Mouse (Mus musculus): ENCODE measurements around the gene Chmp5.

The Chmp5 gene

DNA sequence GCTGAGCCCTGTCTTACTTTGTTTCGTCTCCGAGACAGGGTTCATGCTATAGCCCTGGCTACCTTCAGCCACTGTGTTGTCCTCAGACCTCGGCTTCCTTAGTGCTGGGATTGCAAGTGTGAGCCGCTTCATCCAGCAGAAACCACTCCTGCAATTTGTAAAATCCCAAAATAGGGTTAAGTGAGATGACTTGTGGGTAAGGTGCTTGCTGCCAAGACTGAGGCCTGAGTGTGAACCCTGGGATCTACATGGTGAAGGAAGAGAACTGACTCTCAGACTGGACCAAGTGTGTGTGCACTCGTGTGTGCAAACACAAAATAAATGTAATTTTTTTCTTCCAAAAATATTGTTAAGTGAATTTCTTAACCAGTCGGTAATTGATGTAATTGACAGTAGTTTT is 41.4 kb downstream of the Chmp5 start:
- in situ Hi-C loops (cut with MboI; ENCODE audit: low pct_unique_long_range_greater_than_20kb in 1 of 2, low sequenced_read_pairs in 2 of 2, unreplicated experiment in 1 of 2) = loop anchor here (5.0 to 10.0 kb wide), 4 partner anchors 33 to 245 kb away; no protein-coding TSS in a partner anchor

DNA sequence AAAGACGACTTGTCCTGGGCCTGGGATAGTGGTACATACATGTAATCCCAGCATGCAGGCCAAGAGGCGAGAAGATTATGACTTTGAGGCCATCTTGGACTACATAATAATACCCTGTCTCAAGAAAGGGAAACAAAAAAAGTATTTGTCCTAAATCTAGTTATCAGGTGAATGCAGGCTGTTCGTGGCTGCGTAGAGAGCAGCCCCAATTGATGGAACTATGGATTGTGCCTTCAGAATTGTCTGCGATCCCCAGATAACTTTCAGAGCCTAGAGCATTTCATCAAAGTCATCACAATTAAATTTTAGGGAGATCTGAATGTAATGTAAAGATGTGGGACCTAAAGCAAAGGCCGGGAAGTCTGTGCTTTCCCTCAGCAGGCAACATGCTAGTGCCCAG is 48.1 kb downstream of the Chmp5 start:
- in situ Hi-C loops (cut with MboI; ENCODE audit: low pct_unique_long_range_greater_than_20kb in 1 of 2, low sequenced_read_pairs in 2 of 2, unreplicated experiment in 1 of 2) = loop anchor here (10.0 kb wide), 3 partner anchors 218 to 252 kb away; no protein-coding TSS in a partner anchor

DNA sequence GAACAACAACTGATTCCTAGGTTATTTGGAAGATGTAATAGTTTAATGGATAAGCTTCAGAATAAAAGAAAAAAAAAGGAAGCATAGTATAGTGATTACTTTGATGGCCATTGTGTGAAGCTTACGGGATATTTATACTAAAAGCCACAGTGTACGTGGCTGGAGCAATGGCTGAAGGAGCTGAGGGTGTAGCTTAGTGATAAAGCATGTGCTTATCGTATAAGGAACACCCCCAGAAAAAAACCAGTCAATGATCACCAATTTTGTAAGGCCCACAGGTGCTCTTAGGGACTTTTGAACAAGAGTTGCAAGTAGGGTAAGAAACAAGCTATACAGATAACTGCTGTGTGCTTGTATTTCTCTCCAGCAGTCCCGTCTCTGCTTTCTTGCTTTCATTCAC is 49.7 kb downstream of the Chmp5 start:
- in situ Hi-C loops (cut with MboI; ENCODE audit: low pct_unique_long_range_greater_than_20kb in 1 of 2, low sequenced_read_pairs in 2 of 2, unreplicated experiment in 1 of 2) = loop anchor here (10.0 kb wide), 3 partner anchors 217 to 253 kb away; no protein-coding TSS in a partner anchor

DNA sequence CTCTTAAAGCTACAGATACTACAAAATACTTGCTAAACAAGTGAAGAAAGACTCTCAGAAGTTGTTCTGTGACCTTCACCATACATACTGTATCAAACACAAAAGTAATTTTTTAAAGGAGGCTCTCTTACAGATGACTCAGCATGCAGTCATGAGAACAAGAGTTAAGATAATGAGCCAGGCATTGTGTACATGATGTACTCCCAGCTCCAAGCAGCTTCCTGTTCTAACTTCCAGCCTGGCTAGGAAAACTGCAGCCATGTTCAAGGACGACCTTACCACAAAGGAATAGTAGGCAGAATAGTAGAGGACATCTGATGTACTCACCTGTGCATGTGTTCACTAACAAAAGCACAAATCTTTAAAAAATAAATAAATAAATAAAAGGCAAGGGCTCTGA is 52.1 kb downstream of the Chmp5 start:
- in situ Hi-C loops (cut with MboI; ENCODE audit: low pct_unique_long_range_greater_than_20kb in 1 of 2, low sequenced_read_pairs in 2 of 2, unreplicated experiment in 1 of 2) = no loop called here

DNA sequence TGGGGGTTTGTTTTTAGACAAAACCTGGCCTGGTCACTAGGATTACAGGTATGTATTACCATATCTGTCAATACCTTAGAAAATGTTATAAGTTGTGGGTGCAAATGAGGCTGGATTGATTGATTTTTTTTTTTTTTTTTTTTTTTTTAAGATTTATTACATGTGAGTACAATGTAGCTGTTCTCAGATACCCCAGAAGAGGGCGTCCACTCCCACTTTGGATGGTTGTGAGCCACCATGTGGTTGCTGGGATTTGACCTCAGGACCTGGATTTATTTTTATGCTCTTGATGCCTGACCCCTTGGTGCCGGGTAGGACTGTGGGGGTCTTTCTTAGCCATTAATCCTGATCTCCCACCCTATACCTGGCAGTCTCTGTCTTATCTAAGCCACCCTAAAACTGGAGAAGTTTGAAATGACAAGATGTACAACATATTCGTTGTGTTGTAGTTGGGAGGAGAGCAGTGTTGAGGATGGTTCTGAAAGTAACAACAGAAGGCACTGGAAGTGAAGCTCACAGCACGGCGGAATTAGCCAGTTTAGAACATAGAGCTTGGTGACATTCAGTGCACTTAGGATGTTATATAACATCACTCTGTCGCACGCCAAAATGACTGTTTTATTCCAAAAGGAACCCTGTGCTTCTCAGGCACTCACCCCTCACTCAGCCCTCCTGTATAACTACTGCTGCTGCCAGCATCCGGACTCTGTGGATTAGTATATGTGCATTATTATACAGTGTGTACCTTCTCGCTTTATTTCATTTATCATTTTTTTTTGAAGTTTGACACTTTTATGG is 52.8 kb downstream of the Chmp5 start:
- in situ Hi-C loops (cut with MboI; ENCODE audit: low pct_unique_long_range_greater_than_20kb in 1 of 2, low sequenced_read_pairs in 2 of 2, unreplicated experiment in 1 of 2) = no loop called here

DNA sequence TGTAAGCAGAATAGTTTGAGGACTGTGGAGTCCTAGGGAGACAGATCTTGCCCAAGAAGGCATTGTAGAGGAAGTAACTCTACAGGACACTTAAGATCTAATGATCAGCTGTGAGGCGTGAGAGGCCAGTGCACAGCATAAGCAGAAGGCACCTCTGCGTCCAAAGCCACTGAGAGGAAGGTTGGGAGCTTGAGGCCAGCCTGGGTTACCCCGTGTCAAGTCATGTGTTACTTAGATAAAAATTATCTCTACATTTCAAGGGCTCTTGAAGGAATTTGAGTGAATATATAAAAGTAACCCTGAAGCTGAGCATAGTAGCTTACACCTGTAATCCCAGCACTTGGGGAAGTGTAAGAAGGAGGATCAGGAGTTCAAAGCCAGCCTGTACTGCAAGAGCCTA is 65.1 kb downstream of the Chmp5 start:
- in situ Hi-C loops (cut with MboI; ENCODE audit: low pct_unique_long_range_greater_than_20kb in 1 of 2, low sequenced_read_pairs in 2 of 2, unreplicated experiment in 1 of 2) = no loop called here
